In genomic region chr1:174239916-174240315, GRCm38 (mm10) we compare ENCODE assay signal across 20 mouse cellular contexts. TPM values are rescaled to one million over a fixed set of nuclear protein-coding genes. Genes with fewer than 3 reads are reported as not detected.
"Had no signal": no experiment of that assay in that cellular context is flagged by ENCODE, and none has a peak within 500 bp of the region (broad histone marks: within the 10 kb centered on the region; RNA-seq: fewer than 3 reads in every experiment).

No protein-coding gene starts in this region.

- H3K4me3 ChIP-seq: limb, embryonic 12.5 days; liver, embryonic 13.5 days; lung, embryonic 15.5 days; myocyte; neural tube, embryonic 15.5 days had no signal

- H3K9me3 ChIP-seq: limb, embryonic 12.5 days; liver, embryonic 13.5 days; lung, embryonic 15.5 days; neural tube, embryonic 15.5 days had no signal

- DNase-seq: kidney, postnatal 25 days; liver; liver, embryonic 13.5 days; liver, postnatal 0 days; lung, postnatal 36 days; midbrain, embryonic 14.5 days; spleen, adult 18-20 months; thymus, adult 18-20 months; thymus, postnatal 14 days had no signal

- H3K27ac ChIP-seq: limb, embryonic 12.5 days; liver, embryonic 13.5 days; lung, embryonic 15.5 days; neural tube, embryonic 15.5 days had no signal

- H3K27me3 ChIP-seq: limb, embryonic 12.5 days; liver, embryonic 13.5 days; lung, embryonic 15.5 days; neural tube, embryonic 15.5 days had no signal

- H3K4me1 ChIP-seq: limb, embryonic 12.5 days; liver, embryonic 13.5 days; lung, embryonic 15.5 days; neural tube, embryonic 15.5 days had no signal

- ATAC-seq: liver, postnatal 0 days had no signal

- H3K9ac ChIP-seq: limb, embryonic 12.5 days; liver, embryonic 13.5 days; liver, postnatal 0 days; lung, embryonic 15.5 days; neural tube, embryonic 15.5 days had no signal

- H3K4me2 ChIP-seq: limb, embryonic 12.5 days; liver, embryonic 13.5 days; lung, embryonic 15.5 days; neural tube, embryonic 15.5 days had no signal

- H3K36me3 ChIP-seq: limb, embryonic 12.5 days; lung, embryonic 15.5 days; neural tube, embryonic 15.5 days had no signal

RNA-seq across cellular contexts. Expression of gene Olfr419, which starts 11.9 kb away (rescaled TPM):
- total RNA-seq: layer of hippocampus, postnatal 25 days; left cerebral cortex, adult 8-10 months; left cerebral cortex, postnatal 36 days; megakaryocyte progenitor cell, adult 5-6 weeks had no signal
- polyA plus RNA-seq: kidney, embryonic 16.5 days; limb, embryonic 12.5 days; lung, embryonic 15.5 days; midbrain, embryonic 14.5 days; myocyte; neural tube, embryonic 11.5 days; neural tube, embryonic 15.5 days; stomach, embryonic 14.5 days had no signal
